In genomic region chr17:45072495-45073347, GRCm38 (mm10) we compare ENCODE assay signal across 28 mouse cellular contexts.
DNase-seq lines count a peak whose midpoint lies in the region; ATAC-seq and TF ChIP-seq lines count a peak whose summit lies in the region.
"Had no signal": no experiment of that assay in that cellular context is flagged by ENCODE, and none has a peak within 500 bp of the region (broad histone marks: within the 10 kb centered on the region; RNA-seq: fewer than 3 reads in every experiment).

No protein-coding gene starts in this region.

- H3K9ac ChIP-seq in embryonic facial prominence, embryonic 15.5 days: no peak overlapping the region
- no peak overlapping the region for H3K9ac ChIP-seq in limb, embryonic 12.5 days (replicated peaks)
- H3K9ac ChIP-seq: hindbrain, embryonic 15.5 days; intestine, embryonic 15.5 days; liver, embryonic 14.5 days; lung, embryonic 14.5 days; midbrain, embryonic 13.5 days; stomach, embryonic 15.5 days had no signal

- no peak overlapping the region for H3K4me2 ChIP-seq in embryonic facial prominence, embryonic 15.5 days (replicated peaks)
- H3K4me2 ChIP-seq in limb, embryonic 12.5 days: no peak overlapping the region
- H3K4me2 ChIP-seq: hindbrain, embryonic 15.5 days; intestine, embryonic 15.5 days; lung, embryonic 14.5 days; midbrain, embryonic 13.5 days; stomach, embryonic 15.5 days had no signal

- peak; percentile 87 for DNase-seq in heart, adult 11 months
- no peak for DNase-seq in heart, adult 9 months (ENCODE audit: low spot score in 2 of 2)
- peak; percentile 54 for DNase-seq in brain, embryonic 14.5 days (ENCODE audit: low read depth)
- no peak for DNase-seq in frontal cortex, postnatal 14 days (ENCODE audit: low spot score in 2 of 2)
- DNase-seq in right cerebral cortex, postnatal 4 days: no peak
- DNase-seq in kidney, postnatal 36 days: no peak
- DNase-seq: adrenal gland, postnatal 36 days; cerebellum, adult 11 months; cerebellum, adult 9-11 months; gastrocnemius, adult 2 months; heart, postnatal 4 days; kidney, adult 9 months; kidney, postnatal 14 days; lung, embryonic 14.5 days; lung, postnatal 36 days; thymus, adult 18-20 months; thymus, postnatal 4 days had no signal

- peak; percentile 50; the same call in 1 of the 2 replicates for ATAC-seq in embryonic facial prominence, embryonic 15.5 days (ENCODE audit: insufficient number of reproducible peaks, low FRiP score, low TSS enrichment, low read depth)
- no peak for ATAC-seq in limb, embryonic 12.5 days (ENCODE audit: insufficient number of reproducible peaks, insufficient read depth, low FRiP score, low TSS enrichment, low read depth)
- ATAC-seq: intestine, embryonic 15.5 days; midbrain, embryonic 13.5 days; Patski had no signal

- peak overlapping the region; percentile 51; the same call in 1 of the 2 replicates for H3K27ac ChIP-seq in embryonic facial prominence, embryonic 15.5 days (replicated peaks)
- peak overlapping the region; percentile 46 for H3K27ac ChIP-seq in limb, embryonic 12.5 days
- H3K27ac ChIP-seq: gastrocnemius, adult 2 months; heart, embryonic 10.5 days; hindbrain, embryonic 15.5 days; intestine, embryonic 15.5 days; liver, embryonic 14.5 days; midbrain, embryonic 13.5 days; stomach, embryonic 15.5 days had no signal

- H3K27me3 ChIP-seq in embryonic facial prominence, embryonic 15.5 days: no peaks in the 10 kb centered on the region; the same call in none of the 2 replicates
- peaks cover 4% of the 10 kb centered on the region; the same call in 1 of the 2 replicates for H3K27me3 ChIP-seq in limb, embryonic 12.5 days
- H3K27me3 ChIP-seq: hindbrain, embryonic 15.5 days; intestine, embryonic 15.5 days; midbrain, embryonic 13.5 days; Patski; stomach, embryonic 15.5 days had no signal

- no peaks in the 10 kb centered on the region for H3K9me3 ChIP-seq in embryonic facial prominence, embryonic 15.5 days (replicated peaks)
- H3K9me3 ChIP-seq in limb, embryonic 12.5 days: no peaks in the 10 kb centered on the region
- H3K9me3 ChIP-seq: G1E; heart, embryonic 10.5 days; hindbrain, embryonic 15.5 days; intestine, embryonic 15.5 days; megakaryocyte, embryonic 14.5 days; midbrain, embryonic 13.5 days; stomach, embryonic 15.5 days had no signal

- WGBS in embryonic facial prominence, embryonic 15.5 days: 36% methylated on average over 7 of the region's 7 CpGs
- WGBS in limb, embryonic 12.5 days: 32% methylated on average over 7 of the region's 7 CpGs

- H3K4me3 ChIP-seq in embryonic facial prominence, embryonic 15.5 days (replicated peaks): no peak overlapping the region
- no peak overlapping the region for H3K4me3 ChIP-seq in limb, embryonic 12.5 days (replicated peaks)
- H3K4me3 ChIP-seq: gastrocnemius, adult 2 months; heart, embryonic 10.5 days; hindbrain, embryonic 15.5 days; intestine, embryonic 15.5 days; megakaryocyte, embryonic 14.5 days; midbrain, embryonic 13.5 days; stomach, embryonic 15.5 days had no signal

- H3K4me1 ChIP-seq in embryonic facial prominence, embryonic 15.5 days: 0 out of 2 replicates have a peak, but pooled peaks cover 11% of the 10 kb centered on the region
- H3K4me1 ChIP-seq in limb, embryonic 12.5 days (replicated peaks): peaks cover 27% of the 10 kb centered on the region
- H3K4me1 ChIP-seq: intestine, embryonic 15.5 days; megakaryocyte, embryonic 14.5 days; stomach, embryonic 15.5 days had no signal

- TF ChIP-seq POLR2A in brain, embryonic 14.5 days (IDR thresholded peaks at IDR 0.05; ENCODE audit: borderline replicate concordance, extremely low read depth, insufficient read depth, insufficient read length, poor library complexity, severe bottlenecking): no peak

- no peak for TF ChIP-seq CTCF in brain, embryonic 14.5 days (IDR thresholded peaks at IDR 0.05; ENCODE audit: borderline replicate concordance, extremely low read depth, insufficient read depth, insufficient read length)

- H3K36me3 ChIP-seq in embryonic facial prominence, embryonic 15.5 days: no peaks in the 10 kb centered on the region
- H3K36me3 ChIP-seq in limb, embryonic 12.5 days: no peaks in the 10 kb centered on the region
- H3K36me3 ChIP-seq: G1E; heart, embryonic 10.5 days; hindbrain, embryonic 15.5 days; intestine, embryonic 15.5 days; midbrain, embryonic 13.5 days; stomach, embryonic 15.5 days had no signal

Comparison
In these comparisons a context has a peak if more than half of its experiments do, and no peak if none do; other contexts are left out.
1. DNase-seq: peak in heart, adult 11 months (single experiment) and brain, embryonic 14.5 days (single experiment); none in heart, adult 9 months (0 of 2), frontal cortex, postnatal 14 days (0 of 2), right cerebral cortex, postnatal 4 days (single experiment) and kidney, postnatal 36 days (0 of 2).